Mouse (Mus musculus): Measurements from ENCODE around the gene St6galnac6. TPM values are rescaled to one million over a fixed set of nuclear protein-coding genes. Genes with fewer than 3 reads are reported as not detected.
A peak's percentile ranks its signal among the peaks of the same experiment; 100 is the strongest.

St6galnac6 gene
- polyA plus RNA-seq, 1 experiment from 2014 or later = 15.2 TPM

MicroRNAs encoded within 50 kb of the gene (microRNA counts, 519-probe panel; counts per million panel counts)
- 1,279 counts per million, percentile 6 among the panel's probes with 10 or more counts for microRNA mmu-miR-1954

Small RNA genes lying within 50 kb of the gene (microRNA-seq; reads per million reads assigned to microRNA genes)
- not detected for gene Mir1954

Other genes starting within 250 kb of the St6galnac6 start
- gene Ciz1, start 247.4 kb upstream of the St6galnac6 start, polyA plus RNA-seq (2015; fragmentation: Nextera tagmentation; extraction: Ambion mirVana) = 47.1 and 51.4 TPM in 2 replicates
- 11.8 and 12.5 TPM in 2 replicates for gene Dnm1, start 246.4 kb upstream of the St6galnac6 start, polyA plus RNA-seq (2015; fragmentation: Nextera tagmentation; extraction: Ambion mirVana)
- gene 1110008P14Rik, start 217.8 kb upstream of the St6galnac6 start, polyA plus RNA-seq (2015; fragmentation: Nextera tagmentation; extraction: Ambion mirVana) = 44.2 and 45.8 TPM in 2 replicates
- 2.2 and 4.2 TPM in 2 replicates for gene Lcn2, start 211.5 kb upstream of the St6galnac6 start, polyA plus RNA-seq (2015; fragmentation: Nextera tagmentation; extraction: Ambion mirVana)
- gene Ptges2, start 203.8 kb upstream of the St6galnac6 start, polyA plus RNA-seq (2015; fragmentation: Nextera tagmentation; extraction: Ambion mirVana) = 49.1 and 49.8 TPM in 2 replicates
- 5.1 and 5.3 TPM in 2 replicates for gene Naif1, start 149.3 kb upstream of the St6galnac6 start, polyA plus RNA-seq (2015; fragmentation: Nextera tagmentation; extraction: Ambion mirVana)
- 19.3 and 19.9 TPM in 2 replicates for gene Slc25a25, start 148.3 kb upstream of the St6galnac6 start, polyA plus RNA-seq (2015; fragmentation: Nextera tagmentation; extraction: Ambion mirVana)
- gene Fam102a, start 64.4 kb upstream of the St6galnac6 start, polyA plus RNA-seq (2015; fragmentation: Nextera tagmentation; extraction: Ambion mirVana) = 7.6 and 9.4 TPM in 2 replicates
- gene Dpm2, start 28.9 kb upstream of the St6galnac6 start, polyA plus RNA-seq (2015; fragmentation: Nextera tagmentation; extraction: Ambion mirVana) = 123 and 128 TPM in 2 replicates
- 0.33 and 0.34 TPM in 2 replicates for gene Pip5kl1, start 24.9 kb upstream of the St6galnac6 start, polyA plus RNA-seq (2015; fragmentation: Nextera tagmentation; extraction: Ambion mirVana)
- not detected in 2 replicates for gene 9430097D07Rik, start 24.0 kb upstream of the St6galnac6 start, polyA plus RNA-seq (2015; fragmentation: Nextera tagmentation; extraction: Ambion mirVana)
- gene St6galnac4, start 12.6 kb upstream of the St6galnac6 start, polyA plus RNA-seq (2015; fragmentation: Nextera tagmentation; extraction: Ambion mirVana) = 14.7 and 16.5 TPM in 2 replicates
- 15.3 and 18.6 TPM in 2 replicates for gene Ak1, start 22.0 kb downstream of the St6galnac6 start, polyA plus RNA-seq (2015; fragmentation: Nextera tagmentation; extraction: Ambion mirVana)
- 66.8 and 70.3 TPM in 2 replicates for gene Eng, start 46.9 kb downstream of the St6galnac6 start, polyA plus RNA-seq (2015; fragmentation: Nextera tagmentation; extraction: Ambion mirVana)
- 29.8 and 32.0 TPM in 2 replicates for gene Fpgs, start 104.4 kb downstream of the St6galnac6 start, polyA plus RNA-seq (2015; fragmentation: Nextera tagmentation; extraction: Ambion mirVana)
- 83.4 and 86.0 TPM in 2 replicates for gene Cdk9, start 113.4 kb downstream of the St6galnac6 start, polyA plus RNA-seq (2015; fragmentation: Nextera tagmentation; extraction: Ambion mirVana)
- 26.1 and 26.5 TPM in 2 replicates for gene Sh2d3c, start 121.3 kb downstream of the St6galnac6 start, polyA plus RNA-seq (2015; fragmentation: Nextera tagmentation; extraction: Ambion mirVana)
- 0.26 TPM in 1 of 2 replicates, not detected in the other for gene 6330409D20Rik, start 141.3 kb downstream of the St6galnac6 start, polyA plus RNA-seq (2015; fragmentation: Nextera tagmentation; extraction: Ambion mirVana)
- gene Tor2a, start 157.5 kb downstream of the St6galnac6 start, polyA plus RNA-seq (2015; fragmentation: Nextera tagmentation; extraction: Ambion mirVana) = 73.1 and 74.0 TPM in 2 replicates
- gene Ttc16, start 175.9 kb downstream of the St6galnac6 start, polyA plus RNA-seq (2015; fragmentation: Nextera tagmentation; extraction: Ambion mirVana) = 0.32 and 0.34 TPM in 2 replicates
- 5.4 and 6.3 TPM in 2 replicates for gene Ptrh1, start 176.1 kb downstream of the St6galnac6 start, polyA plus RNA-seq (2015; fragmentation: Nextera tagmentation; extraction: Ambion mirVana)
- gene Cfap157, start 184.7 kb downstream of the St6galnac6 start, polyA plus RNA-seq (2015; fragmentation: Nextera tagmentation; extraction: Ambion mirVana) = 0.58 and 1.2 TPM in 2 replicates
- gene Stxbp1, start 247.5 kb downstream of the St6galnac6 start, polyA plus RNA-seq (2015; fragmentation: Nextera tagmentation; extraction: Ambion mirVana) = 18.1 TPM in 2 replicates